Mouse (Mus musculus): ENCODE data around the gene Ostn.
"Not testable (repeated sequence)": the region's sequence is repeated elsewhere in the genome, so short reads cannot be mapped to it uniquely, and the experiment has no call there.

DNA sequence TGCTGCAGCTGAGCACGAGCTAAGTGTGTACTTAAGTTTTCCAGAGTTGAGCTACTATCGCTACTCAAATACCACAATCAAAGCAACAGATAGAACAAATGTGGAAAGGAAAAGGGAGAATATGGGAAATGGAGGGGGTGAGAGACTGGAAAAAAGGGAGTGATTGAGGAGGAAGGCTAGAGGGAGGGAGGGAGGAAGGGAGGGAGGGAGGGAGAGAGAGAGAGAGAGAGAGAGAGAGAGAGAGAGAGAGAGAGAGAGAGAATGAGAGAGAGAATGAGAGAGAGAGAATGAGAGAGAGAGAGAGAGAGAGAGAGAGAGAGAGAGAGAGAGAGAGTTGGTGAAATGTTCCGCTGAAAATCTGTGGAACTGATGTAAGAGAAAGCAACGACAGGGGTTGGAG lies at the start of gene Ostn:
- not testable (repeated sequence) for TF ChIP-seq CTCF (conservative IDR thresholded peaks at IDR 0.05; ENCODE audit: low read length); NANOG (IDR thresholded peaks at IDR 0.05; ENCODE audit: borderline replicate concordance, low read length)

Measured in E14TG2a.4 (cell line).